Comparison of ENCODE assay signal across 9 mouse cellular contexts in genomic region chr5:124051899-124052491, GRCm38 (mm10). TPM values are rescaled to one million over a fixed set of nuclear protein-coding genes. Genes with fewer than 3 reads are reported as not detected.
A peak's percentile ranks its signal among the peaks of the same experiment; 100 is the strongest.
DNase-seq lines count a peak whose midpoint lies in the region; ATAC-seq and TF ChIP-seq lines count a peak whose summit lies in the region.
"Had no signal": no experiment of that assay in that cellular context is flagged by ENCODE, and none has a peak within 500 bp of the region (broad histone marks: within the 10 kb centered on the region; RNA-seq: fewer than 3 reads in every experiment).

No protein-coding gene starts in this region.

- H3K9me3 ChIP-seq in forebrain, embryonic 16.5 days (ENCODE audit: control insufficient read depth, low read length) = no peaks in the 10 kb centered on the region
- H3K9me3 ChIP-seq: neural tube, embryonic 12.5 days had no signal

- WGBS in spleen, adult 2 months = 15% methylated on average over 11 of the region's 11 CpGs
- 86% methylated on average over 11 of the region's 11 CpGs for WGBS in forebrain, embryonic 16.5 days

- no peaks in the 10 kb centered on the region for H3K27me3 ChIP-seq in spleen, adult 2 months (ENCODE audit: control insufficient read depth, insufficient read depth, low read length)
- H3K27me3 ChIP-seq in forebrain, embryonic 16.5 days (replicated peaks; ENCODE audit: control insufficient read depth, insufficient read depth, low read length) = no peaks in the 10 kb centered on the region
- H3K27me3 ChIP-seq: neural tube, embryonic 12.5 days had no signal

- no peak for ATAC-seq in forebrain, embryonic 16.5 days

- no peak for TF ChIP-seq POLR2A in spleen, adult 2 months (IDR thresholded peaks at IDR 0.05; ENCODE audit: low read depth, low read length)

- no peaks in the 10 kb centered on the region for H3K36me3 ChIP-seq in spleen, adult 2 months (ENCODE audit: control insufficient read depth, insufficient read depth, low read length)
- H3K36me3 ChIP-seq in forebrain, embryonic 16.5 days (ENCODE audit: control insufficient read depth, insufficient read depth) = no peaks in the 10 kb centered on the region
- H3K36me3 ChIP-seq: neural tube, embryonic 12.5 days had no signal

- H3K4me3 ChIP-seq in spleen, adult 2 months (ENCODE audit: extremely low read depth, insufficient read depth, insufficient read length) = no peak overlapping the region
- no peak overlapping the region for H3K4me3 ChIP-seq in forebrain, embryonic 16.5 days (replicated peaks; ENCODE audit: low read length)
- H3K4me3 ChIP-seq: neural tube, embryonic 12.5 days had no signal

- no peak for TF ChIP-seq CTCF in spleen, adult 2 months (IDR thresholded peaks at IDR 0.05; ENCODE audit: extremely low read depth, insufficient read depth, insufficient read length, insufficient replicate concordance)

- peak overlapping the region; percentile 31 for H3K27ac ChIP-seq in spleen, adult 2 months (ENCODE audit: insufficient read depth, low read length)
- no peak overlapping the region for H3K27ac ChIP-seq in forebrain, embryonic 16.5 days (ENCODE audit: low read length)
- H3K27ac ChIP-seq: neural tube, embryonic 12.5 days had no signal

- peak; percentile 25 for DNase-seq in adrenal gland, postnatal 25 days
- DNase-seq in adrenal gland, postnatal 10 days = no peak
- DNase-seq in NIH3T3 (ENCODE audit: low read depth) = peak; percentile 66
- peak; percentile 94 for DNase-seq in liver
- DNase-seq in spleen, adult 2 months (ENCODE audit: low read depth in 1 of 2, low spot score in 2 of 2) = no peak
- DNase-seq in right cerebral cortex, adult 18-20 months = no peak
- no peak for DNase-seq in gastrocnemius, postnatal 4 days (ENCODE audit: low spot score in 2 of 2)

- no peak overlapping the region for H3K9ac ChIP-seq in forebrain, embryonic 16.5 days (replicated peaks; ENCODE audit: low read depth, low read length)
- H3K9ac ChIP-seq: neural tube, embryonic 12.5 days had no signal

- H3K4me2 ChIP-seq in forebrain, embryonic 16.5 days (ENCODE audit: low read length) = no peak overlapping the region
- H3K4me2 ChIP-seq: neural tube, embryonic 12.5 days had no signal

- H3K4me1 ChIP-seq in spleen, adult 2 months (ENCODE audit: control insufficient read depth, insufficient read depth, insufficient read length) = peaks cover 17% of the 10 kb centered on the region; the same call in 1 of the 2 replicates
- H3K4me1 ChIP-seq in forebrain, embryonic 16.5 days (replicated peaks; ENCODE audit: control insufficient read depth, insufficient read depth, low read length) = 0 out of 2 replicates have a peak, but pooled peaks cover 2% of the 10 kb centered on the region

RNA-seq across cellular contexts. Expression of gene Vps37b, which starts 19.9 kb away (rescaled TPM):
- total RNA-seq in adrenal gland, postnatal 25 days (2021) = 75.2 and 101 TPM in 2 replicates
- 10 to 100 TPM; 41.1 to 58.1 TPM for total RNA-seq in adrenal gland, postnatal 10 days (2021)
- 58.1 and 72.8 TPM in 2 replicates for polyA plus RNA-seq in spleen, adult 2 months (2012; rRNA removed)
- total RNA-seq in gastrocnemius, postnatal 4 days (2021) = 10 to 100 TPM; 24.4 to 29.3 TPM
- polyA plus RNA-seq in forebrain, embryonic 16.5 days (2015; fragmentation: Nextera tagmentation; extraction: Ambion mirVana) = 104 and 112 TPM in 2 replicates

RNA-seq across cellular contexts. Expression of gene Abcb9, which starts 43.6 kb away (rescaled TPM):
- 10.8 and 11.8 TPM in 2 replicates for total RNA-seq in adrenal gland, postnatal 25 days (2021)
- total RNA-seq in adrenal gland, postnatal 10 days (2021) = 10 to 100 TPM in 1 of 2 experiments, 1 to 10 TPM in 1; 9.9 to 13.4 TPM
- polyA plus RNA-seq in spleen, adult 2 months (2012; rRNA removed) = 7.0 and 7.8 TPM in 2 replicates
- total RNA-seq in gastrocnemius, postnatal 4 days (2021) = 1 to 10 TPM; 5.2 to 6.1 TPM
- polyA plus RNA-seq in forebrain, embryonic 16.5 days (2015; fragmentation: Nextera tagmentation; extraction: Ambion mirVana) = 11.3 and 13.4 TPM in 2 replicates

Comparison
In these comparisons a context has a peak if more than half of its experiments do, and no peak if none do; other contexts are left out.
1. DNase-seq: peak in adrenal gland, postnatal 25 days (single experiment), NIH3T3 (single experiment) and liver (single experiment); none in adrenal gland, postnatal 10 days (single experiment), spleen, adult 2 months (0 of 2), right cerebral cortex, adult 18-20 months (single experiment) and gastrocnemius, postnatal 4 days (0 of 2).